Mouse (Mus musculus): ENCODE measurements at regions not wholly inside any gene's neighbourhood (a gene's known extent, or its start where the extent isn't known, plus 50 kb on each side); places are given as distances from the start of the nearest gene placed in this dataset.

DNA sequence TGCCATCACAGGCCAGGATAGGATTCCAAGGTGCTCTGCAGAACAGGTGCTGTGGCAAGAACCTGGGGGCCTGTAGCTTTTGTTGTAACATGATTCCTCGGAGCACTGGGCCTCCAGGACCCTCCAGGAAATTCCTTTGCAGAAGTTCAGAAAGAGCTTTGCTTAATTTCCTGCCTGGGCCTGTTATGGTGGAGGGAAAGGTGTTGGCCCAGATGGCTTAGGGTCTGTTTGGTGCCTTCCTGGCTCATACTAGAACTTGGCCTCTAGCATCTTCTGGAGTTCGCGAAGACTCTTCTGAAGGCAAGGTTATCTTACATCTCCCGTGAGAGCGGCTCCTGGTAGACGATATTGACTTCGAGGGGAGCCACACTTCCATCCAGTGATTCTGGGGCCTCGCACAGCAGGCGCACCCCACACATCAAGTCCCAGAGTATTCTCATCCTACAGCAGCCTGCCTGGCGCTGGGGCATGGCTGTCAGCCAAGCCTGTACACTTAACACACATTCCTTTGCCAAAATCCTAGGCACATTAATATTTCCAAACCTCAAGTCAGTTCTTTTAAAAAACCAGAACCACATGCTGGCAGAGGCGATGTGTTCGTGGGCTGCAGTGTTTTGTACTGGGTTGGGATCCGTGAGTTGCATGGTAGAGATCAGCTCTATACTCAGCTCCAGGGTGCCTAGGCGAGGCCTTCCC is 54.5 kb upstream of the Cxcl14 start:
- DNase-seq (ENCODE audit: low read depth, low spot score) = peak; percentile 71

DNA sequence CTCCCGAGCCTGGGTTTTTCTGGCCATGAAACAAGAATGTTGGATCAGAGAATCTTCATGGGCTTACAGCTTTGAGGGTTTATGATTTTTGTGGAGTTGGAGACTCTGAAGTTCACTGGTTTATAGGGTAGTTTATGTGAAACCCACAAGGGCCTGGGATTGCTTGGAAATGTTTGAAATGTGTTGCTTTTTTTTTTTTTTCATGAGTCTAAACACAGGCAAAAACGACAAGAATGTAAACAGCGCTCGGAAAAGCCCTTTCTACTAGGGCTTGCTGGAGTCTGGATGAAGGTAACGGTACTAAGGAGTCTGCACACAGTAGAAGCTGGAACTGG is 55.0 kb upstream of the Cxcl14 start:
- no peak for DNase-seq (ENCODE audit: low read depth, low spot score)

DNA sequence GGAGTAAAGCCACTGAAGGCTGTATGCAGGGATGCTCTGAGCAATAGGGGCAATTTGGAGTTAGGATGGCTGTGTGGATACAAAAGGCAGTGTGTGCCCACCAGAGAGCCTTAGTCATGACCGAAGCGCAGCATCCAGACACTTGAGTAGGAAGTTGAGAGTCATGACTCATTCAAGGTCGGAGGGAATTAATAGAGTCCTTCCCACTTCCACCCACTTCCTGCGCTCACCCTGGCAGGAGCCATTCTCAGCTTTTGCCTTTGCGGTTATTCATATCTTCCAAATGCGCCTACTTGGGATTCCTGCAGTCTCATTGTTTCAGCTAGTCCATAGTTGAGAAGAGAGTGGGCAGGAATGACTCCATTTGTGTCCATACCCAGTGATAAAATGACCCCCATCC is 56.1 kb upstream of the Cxcl14 start:
- peak; percentile 72 for DNase-seq (ENCODE audit: low read depth, low spot score)

DNA sequence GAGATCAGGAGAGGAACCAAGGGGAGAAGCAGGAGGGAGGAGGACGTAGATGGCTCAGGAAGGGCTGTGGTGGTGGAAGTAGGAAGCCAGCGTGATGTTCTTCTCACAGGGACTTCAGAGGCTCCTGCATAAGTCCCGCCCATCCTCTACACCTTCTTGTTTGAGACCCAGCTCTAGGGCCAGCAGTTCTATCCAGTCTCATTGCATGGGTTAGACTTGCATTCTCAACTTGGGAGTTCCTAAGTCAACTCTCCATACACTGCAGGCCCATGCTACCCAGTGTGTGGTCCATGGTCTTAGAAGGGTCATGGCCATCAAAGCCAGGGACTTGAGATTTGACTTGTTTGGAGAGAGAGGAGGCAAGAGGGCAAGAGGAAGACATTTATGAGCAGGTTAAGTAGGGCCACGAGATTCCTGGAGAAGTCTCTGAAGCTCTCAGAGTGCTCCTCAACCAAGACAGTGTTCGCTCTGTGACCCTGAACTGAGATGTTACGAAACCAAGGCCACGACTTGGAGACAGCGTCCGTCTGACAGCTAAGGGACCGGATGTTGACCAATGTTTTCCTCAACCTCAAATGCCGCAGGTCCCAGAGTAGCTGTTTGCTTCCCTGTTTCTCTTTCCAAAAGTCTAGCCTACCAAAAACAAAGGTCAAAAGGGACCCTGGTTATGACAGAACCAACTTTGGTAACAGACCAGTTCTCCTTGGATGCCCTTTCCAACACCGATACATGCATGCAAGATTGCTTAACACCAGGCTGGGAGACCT is 56.7 kb upstream of the Cxcl14 start:
- DNase-seq (ENCODE audit: low read depth, low spot score) = no peak

DNA sequence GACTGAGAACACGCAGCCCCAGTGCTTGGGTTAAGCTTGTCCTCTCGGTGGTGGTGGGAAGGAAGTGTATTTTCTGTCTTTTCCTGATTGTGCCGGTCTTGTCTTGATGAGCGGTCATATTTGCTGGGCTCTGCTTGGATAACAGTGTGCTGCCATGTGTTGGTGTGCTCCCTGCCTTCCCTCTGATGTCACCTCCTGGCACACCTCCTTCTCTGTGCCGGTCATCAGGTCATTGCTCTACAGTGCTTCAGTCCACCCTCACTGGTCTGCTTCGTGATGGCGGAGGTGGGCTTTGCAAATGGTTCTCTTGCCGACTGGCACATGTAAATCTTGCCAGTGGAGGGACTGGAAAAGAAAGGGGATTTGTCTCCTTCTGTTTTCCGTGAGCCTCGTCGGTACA is 57.6 kb upstream of the Cxcl14 start:
- DNase-seq (ENCODE audit: low read depth, low spot score) = no peak

DNA sequence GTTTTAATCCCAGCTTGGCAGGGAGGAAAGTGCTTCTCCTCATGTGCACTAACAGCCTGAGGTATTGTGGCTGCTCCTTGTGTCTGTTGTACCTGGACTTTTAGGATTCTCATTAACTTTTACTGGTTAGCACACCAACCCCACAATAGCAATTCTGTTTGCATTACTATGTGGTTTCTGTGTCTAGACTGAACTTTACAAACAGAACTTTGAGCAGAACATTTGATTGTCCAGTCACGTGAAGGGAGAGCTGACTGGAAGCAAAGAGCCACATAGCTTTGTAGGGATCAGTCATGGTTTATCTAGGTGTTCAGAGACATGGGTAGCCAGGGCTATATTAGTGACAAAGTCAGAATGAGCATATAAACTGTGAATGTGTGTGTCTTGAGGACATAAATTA is 58.3 kb upstream of the Cxcl14 start:
- DNase-seq (ENCODE audit: low read depth, low spot score) = no peak

DNA sequence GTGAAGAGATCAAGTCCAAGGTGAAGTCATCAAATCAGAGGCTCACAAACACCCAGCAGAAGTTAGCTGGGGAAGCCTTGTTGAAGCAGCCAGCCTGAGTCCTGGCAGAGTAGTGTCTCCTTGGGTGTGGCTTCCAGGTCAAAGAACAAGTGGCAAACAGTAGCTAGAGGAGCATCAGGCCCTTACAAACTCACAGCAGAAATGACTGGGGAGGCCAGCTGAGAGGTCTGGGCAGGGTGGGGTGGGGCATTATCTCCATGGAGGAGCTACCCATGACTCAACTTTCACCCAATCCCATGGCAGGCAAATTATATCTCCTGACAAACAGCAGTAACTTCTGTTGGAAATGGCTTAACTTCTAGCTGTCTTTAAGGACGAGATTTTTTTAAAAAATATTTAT is 60.6 kb upstream of the Cxcl14 start:
- no peak for DNase-seq (ENCODE audit: low read depth, low spot score)

DNA sequence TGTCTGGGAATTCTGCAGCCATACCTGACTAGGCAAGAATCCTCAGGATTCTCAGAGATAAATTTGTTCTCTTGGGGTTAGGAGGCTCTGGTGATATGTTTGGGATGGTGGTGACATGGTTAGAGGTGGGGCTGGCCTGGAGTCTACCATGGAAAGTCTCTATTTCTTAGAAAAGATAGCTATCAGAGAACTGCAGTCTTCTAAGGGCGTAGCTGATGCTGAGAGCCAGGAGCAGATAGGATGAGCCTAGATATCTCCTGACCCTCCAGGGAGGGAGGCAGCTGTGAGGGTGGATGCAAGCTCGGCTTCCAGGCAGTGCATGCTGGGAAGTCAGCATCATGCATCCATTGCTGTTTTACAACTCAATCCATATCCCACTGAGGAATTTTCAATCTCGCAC is 61.6 kb upstream of the Cxcl14 start:
- no peak for DNase-seq (ENCODE audit: low read depth, low spot score)

DNA sequence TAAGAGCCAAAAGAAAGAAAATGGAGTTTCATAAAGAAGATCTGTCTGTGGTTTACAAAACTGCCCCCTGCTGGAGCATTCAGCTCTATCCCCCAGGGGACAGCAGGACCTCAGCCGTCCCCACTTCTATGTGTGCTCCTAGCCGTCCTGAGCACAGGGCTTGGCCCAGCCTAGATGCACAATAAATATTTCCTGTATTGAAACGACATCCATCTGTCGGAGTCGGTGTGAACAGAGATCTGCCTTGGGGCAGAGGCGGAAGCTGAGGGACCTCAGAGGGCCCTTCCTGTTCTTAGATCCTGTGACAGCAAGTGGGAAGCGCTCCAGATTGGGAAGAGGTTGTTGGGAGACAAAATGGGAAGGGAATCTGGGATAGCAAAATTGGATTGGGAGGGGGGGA is 62.5 kb upstream of the Cxcl14 start:
- DNase-seq (ENCODE audit: low read depth, low spot score) = no peak

DNA sequence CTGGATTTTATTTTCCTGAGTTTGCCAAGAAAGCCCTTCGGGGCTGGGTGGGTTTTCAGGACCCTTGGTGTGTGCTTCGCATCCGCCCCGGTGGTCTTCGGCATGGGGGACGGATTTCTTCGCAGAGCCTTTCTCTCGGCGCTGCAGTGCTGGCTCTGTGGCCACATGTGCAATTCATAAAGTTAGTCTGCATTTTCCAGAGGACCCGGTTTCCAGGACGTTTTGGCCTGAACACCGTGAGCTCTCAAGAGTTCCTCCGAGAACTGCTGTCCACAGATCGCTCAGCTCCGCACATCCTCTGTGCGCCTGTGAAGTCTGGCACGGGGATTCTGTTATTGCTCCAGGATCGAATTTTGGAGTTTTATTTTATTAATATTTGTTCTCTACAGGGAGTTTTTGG is 63.2 kb upstream of the Cxcl14 start:
- no peak for DNase-seq (ENCODE audit: low read depth, low spot score)

DNA sequence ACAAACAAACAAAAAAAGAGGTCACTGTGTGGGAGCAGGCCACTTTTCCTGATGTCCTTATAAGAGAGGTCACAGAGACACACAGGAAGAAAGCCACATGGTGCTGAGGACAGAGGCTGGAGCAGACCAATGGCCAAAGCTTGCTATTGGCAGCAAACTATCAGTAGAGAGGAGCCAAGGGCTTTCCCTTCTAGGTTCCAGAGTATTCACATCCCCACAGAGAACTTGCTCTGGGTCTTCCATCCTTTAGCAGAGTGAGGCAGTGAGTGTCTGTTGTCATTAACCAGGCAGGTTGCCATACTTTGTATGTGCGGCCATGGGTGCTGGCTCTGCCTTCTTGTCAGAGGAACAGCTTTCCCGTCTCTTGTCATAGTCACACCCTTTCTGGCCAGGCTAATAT is 64.5 kb upstream of the Cxcl14 start:
- DNase-seq (ENCODE audit: low read depth, low spot score) = no peak

DNA sequence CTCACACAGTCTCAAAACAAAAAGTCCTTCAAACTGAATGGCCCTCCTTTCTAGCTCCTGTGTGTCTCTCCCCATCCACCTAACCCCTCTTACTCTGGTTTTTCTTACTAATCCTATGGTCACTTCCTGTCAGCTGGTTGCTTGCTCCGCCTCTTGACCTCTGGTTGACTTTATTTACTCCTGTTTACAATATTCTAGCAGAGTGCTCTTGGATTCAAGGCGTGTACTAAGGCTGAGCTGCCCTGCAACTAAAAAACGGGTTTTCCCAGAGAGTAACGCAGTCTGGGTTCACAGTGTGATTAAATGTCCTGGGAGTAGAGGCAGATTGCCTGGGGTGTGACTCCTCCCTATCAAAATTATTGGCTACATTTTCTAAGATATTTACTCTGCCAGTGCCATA is 64.2 kb upstream of the Gm3045 start:
- no peak for DNase-seq (ENCODE audit: low read depth, low spot score)

DNA sequence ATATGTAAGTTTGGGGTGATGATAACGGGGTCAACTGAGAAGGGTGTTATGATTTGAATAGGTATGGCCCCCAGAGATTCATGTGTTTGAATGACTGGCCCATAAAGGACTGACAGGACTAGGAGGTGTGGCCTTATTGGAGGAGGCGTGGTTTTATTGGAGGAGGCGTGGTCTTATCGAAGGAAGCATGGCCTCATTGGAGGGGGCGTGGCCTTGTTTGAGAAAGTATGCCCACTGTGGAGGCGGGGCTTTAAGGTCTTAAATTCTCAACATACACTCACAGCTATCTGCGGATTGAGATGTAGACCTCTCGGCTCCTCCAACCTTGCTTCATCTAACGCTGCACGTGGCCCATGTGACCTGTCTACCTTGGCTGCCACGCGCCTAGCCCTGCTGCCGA is 63.7 kb upstream of the Gm3045 start:
- DNase-seq (ENCODE audit: low read depth, low spot score) = no peak

DNA sequence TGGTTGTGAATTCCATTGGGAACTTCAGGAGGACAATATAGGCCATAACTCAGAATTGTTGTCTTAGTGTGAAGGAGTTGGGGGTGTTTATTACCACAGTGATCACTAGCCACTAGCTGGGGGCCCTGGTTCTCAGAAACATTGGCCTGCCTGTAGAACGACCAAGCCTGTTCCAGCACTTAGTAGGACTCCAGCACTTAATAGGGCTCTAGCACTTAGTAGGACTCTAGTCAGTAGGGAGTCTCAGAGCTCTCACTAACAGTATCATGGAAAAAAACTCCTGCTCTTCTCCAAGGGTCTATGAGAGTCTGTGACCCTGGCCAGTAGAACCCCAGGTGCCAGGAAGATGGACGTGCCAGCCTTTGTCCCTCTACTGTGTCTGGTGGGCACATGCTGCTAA is 56.8 kb upstream of the Gm3045 start:
- no peak for DNase-seq (ENCODE audit: low read depth, low spot score)

DNA sequence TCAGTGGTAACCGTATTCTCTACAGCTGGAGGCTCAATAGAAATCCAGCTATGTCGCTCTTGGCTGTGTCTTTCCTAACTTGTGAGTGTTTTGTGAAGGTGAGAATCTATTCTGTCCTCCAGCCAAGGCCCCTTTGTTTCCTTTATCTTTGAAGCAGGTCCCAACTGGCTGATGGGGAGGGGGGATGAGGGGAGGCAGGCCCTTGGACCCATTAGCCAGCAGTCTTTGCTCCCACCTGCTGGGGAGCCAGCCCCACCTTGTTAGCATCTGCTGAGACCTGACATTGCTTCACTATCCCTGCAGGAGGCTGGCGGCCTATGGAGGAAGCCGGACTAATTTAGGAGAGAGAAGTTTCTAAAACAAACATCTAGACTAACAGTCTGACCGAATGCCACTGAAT is 55.0 kb upstream of the Gm3045 start:
- no peak for DNase-seq (ENCODE audit: low read depth, low spot score)

DNA sequence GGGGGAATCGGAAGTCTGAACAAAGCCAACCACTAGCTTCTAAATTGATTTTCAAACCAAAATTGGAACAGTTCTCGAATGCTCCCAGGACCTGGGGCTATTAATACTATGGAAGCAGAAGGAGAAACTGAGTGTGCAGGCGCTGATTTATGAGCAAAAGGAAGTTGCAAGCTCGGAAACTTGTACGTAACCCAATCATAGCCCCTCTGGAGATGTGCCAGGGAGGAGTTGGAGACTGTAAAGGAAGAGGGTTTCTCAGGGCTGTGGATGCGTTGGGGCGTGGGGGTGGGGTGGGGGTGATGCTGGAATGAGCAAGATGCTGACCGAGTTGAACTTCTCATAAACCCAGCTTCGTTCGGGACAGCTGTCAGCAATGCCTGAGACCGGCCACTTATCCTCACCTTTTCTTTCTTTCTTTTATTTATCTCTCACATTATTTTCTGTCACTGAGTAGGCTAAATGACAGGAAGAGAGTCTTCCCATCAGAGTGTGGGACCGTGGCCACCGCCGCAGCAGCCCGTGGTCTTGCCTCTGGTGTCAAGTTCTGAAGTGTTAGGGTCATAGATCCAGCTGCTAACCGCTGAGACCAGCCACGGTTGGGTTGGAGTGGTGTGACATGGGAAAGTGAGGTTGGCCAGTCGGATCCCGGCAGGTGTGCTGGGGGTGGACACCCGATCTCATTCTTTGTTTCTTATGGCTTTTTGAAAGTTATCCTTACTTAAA is 54.2 kb upstream of the Gm3045 start:
- DNase-seq (ENCODE audit: low read depth, low spot score) = no peak

DNA sequence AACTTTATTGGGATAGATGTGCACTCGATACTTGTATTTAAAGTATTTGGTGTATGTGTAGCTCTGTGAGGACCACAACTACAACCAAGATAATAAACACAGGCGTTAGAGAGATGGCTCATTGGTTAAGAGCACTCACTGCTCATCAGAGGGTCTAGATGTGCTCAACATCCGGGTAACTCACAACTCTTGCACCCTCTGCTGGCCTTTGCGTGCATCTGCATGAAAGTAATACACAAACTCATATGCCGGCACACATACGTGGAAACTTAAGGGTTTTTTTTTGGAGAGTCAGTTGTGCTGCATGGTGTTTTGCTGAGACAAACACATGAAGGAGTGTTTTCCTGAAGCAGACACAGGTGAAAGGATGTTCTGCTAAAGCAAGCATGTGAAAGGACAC is 53.7 kb upstream of the Gm3045 start:
- DNase-seq (ENCODE audit: low read depth, low spot score) = no peak

Data from telencephalon, adult 2 months (tissue).